Mouse (Mus musculus): ENCODE results near the gene Cyp4a12a. TPM values are rescaled to one million over a fixed set of nuclear protein-coding genes. Genes with fewer than 3 reads are reported as not detected.
"Not testable (repeated sequence)": the region's sequence is repeated elsewhere in the genome, so short reads cannot be mapped to it uniquely, and the experiment has no call there.

The Cyp4a12a gene
- polyA plus RNA-seq (2017; shearing (Covaris generic)), result not detected

GRCm38 (mm10) chr4:115298746-115299145, at the start of gene Cyp4a12a:
Cyp4a12a (plus strand) TSS chr4:115299046.
- ATAC-seq, result not testable (repeated sequence)

DNA sequence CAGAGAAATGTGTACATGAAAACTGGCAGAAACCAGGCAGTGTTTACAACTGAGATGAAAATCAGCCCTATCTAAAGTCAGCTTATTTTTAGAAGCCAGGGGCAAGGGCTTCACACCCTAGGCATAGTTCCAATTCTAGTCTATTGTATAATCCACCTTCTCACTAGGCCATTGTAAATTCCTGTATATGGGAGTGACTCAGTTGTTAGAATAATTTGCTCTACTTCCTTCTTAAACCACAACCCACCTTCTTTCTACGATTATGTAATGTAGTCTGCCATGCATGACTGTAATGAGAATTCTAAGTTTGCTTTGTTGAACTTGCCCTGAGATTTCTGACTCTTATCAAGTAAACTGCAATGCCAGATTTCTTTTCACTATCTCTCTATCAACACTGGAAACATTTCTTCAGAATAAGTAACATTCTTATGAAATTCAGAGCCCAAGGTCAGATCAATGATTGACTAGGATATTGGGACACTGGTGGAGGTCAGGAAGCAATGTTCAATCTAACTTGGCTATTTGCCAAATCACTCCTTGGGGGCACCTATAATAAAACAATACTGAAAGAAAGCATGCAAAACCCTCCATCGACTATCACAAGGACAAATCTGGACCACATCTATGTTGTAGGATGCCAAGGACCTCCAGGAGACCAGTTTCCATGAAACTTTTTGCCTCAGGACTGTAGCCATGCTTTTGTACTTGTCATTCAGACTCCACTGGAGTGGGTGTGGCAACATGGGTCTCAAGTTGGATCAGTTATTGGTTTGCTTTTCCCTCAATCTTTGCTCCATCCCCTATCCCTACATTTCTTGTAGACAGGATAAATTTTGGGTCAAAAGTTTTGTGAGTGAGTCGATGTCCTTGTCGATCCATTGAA, 33.9 kb upstream of the Cyp4a12a start:
- ATAC-seq, result not testable (repeated sequence)

- ATAC-seq, result not testable (repeated sequence)
Observed at GRCm38 (mm10) chr4:115278215-115278982, 20.4 kb upstream of the Cyp4a12a start.

- ATAC-seq, result no peak
Observed at GRCm38 (mm10) chr4:115280342-115280741, 18.5 kb upstream of the Cyp4a12a start.

GRCm38 (mm10) chr4:115280779-115281178, 18.1 kb upstream of the Cyp4a12a start:
- ATAC-seq, result not testable (repeated sequence)

DNA sequence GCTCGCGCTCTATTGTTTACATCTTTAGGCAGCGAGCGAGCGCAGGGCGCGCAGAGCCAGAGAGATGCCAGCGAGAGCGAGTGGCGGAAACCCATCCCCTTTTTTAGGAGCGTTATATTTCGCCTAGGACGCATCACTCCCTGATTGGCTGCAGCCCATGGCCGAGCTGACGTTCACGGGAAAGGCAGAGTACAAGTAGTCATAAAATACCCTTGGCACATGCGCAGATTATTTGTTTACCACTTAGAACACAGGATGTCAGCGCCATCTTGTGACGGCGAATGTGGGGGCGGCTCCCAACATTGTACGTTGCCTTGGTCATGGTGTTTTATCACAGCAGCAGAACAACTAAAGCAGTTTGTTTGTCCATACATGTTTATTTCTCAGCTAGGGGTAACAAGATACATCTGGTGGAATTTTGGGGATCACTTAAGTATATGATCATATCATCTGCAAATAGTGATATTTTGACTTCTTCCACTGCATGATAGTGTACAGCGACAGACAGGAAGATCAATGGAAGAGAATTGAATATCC, 17.5 kb upstream of the Cyp4a12a start:
- not testable (repeated sequence) for ATAC-seq

- ATAC-seq, result not testable (repeated sequence)
Observed at GRCm38 (mm10) chr4:115325722-115326121, 26.9 kb downstream of the Cyp4a12a start.

- not testable (repeated sequence) for ATAC-seq
Observed at GRCm38 (mm10) chr4:115365624-115366023, 66.8 kb downstream of the Cyp4a12a start.

GRCm38 (mm10) chr4:115368067-115368466, 69.2 kb downstream of the Cyp4a12a start:
- not testable (repeated sequence) for ATAC-seq

Other genes with a start within 250 kb of the Cyp4a12a start
- not detected for gene Tal1, start 242.6 kb upstream of the Cyp4a12a start, polyA plus RNA-seq (2017; shearing (Covaris generic))
- gene Pdzk1ip1, start 210.3 kb upstream of the Cyp4a12a start, polyA plus RNA-seq (2017; shearing (Covaris generic)), result 10 to 100 TPM in 2 of 3 experiments, 1 to 10 TPM in 1; 9.1 to 42.2 (median 33.9) TPM
- gene Cyp4x1, start 164.8 kb upstream of the Cyp4a12a start, polyA plus RNA-seq (2017; shearing (Covaris generic)), result under 1 TPM in 2 of 3 experiments, not detected in 1; 0.09 to 0.16 TPM
- gene Cyp4a29, start 57.0 kb upstream of the Cyp4a12a start, polyA plus RNA-seq (2017; shearing (Covaris generic)), result not detected
- not detected for gene Cyp4a12b, start 112.6 kb downstream of the Cyp4a12a start, polyA plus RNA-seq (2017; shearing (Covaris generic))
- not detected for gene Cyp4a30b, start 153.6 kb downstream of the Cyp4a12a start, polyA plus RNA-seq (2017; shearing (Covaris generic))
- not detected for gene Cyp4a14, start 197.1 kb downstream of the Cyp4a12a start, polyA plus RNA-seq (2017; shearing (Covaris generic))
- not detected for gene Cyp4a10, start 219.2 kb downstream of the Cyp4a12a start, polyA plus RNA-seq (2017; shearing (Covaris generic))